Mouse (Mus musculus): ENCODE measurements around the gene Mpg.

Mpg gene

DNA sequence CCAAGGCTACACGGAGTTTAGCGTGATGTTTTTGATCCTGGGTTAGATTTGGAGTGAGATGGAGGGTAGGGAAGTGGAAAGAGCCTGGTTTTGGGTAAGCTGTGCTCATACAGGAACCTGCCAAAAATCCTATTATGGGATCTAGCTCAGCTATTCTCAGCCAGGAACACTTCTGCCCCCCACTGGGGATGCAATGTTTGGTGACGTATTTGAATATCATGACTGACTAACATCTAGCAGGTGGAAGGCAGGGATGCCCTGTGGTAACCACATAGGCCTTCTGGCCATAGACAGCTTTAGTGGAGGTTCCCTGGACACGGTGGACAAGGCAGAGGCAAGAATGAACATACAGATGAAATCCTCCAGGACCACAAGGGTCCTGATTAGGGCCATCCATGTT, 3.9 kb downstream of the Mpg start:
- 39% methylated on average over 4 of the region's 4 CpGs for WGBS

DNA sequence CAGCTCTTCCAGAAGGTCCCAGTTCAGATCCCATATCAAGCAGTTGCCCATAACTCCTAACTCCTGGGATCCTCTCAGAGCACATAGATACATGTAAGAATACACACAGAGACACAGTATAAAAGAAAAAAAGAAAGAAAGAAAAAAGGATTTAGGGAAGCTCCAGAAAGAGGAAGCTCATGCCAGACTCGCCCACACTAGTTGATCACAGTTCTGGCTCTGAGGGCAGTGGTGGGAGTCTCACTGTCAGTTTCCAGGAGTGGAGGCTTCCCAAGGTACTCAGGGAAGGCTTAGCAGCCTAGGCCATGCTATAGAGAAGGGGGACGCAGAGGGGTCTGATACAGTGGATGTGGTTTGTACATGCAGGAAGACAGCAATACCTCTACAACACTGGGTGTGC, 4.8 kb downstream of the Mpg start:
- WGBS, result 62% methylated on average over 2 of the region's 2 CpGs

DNA sequence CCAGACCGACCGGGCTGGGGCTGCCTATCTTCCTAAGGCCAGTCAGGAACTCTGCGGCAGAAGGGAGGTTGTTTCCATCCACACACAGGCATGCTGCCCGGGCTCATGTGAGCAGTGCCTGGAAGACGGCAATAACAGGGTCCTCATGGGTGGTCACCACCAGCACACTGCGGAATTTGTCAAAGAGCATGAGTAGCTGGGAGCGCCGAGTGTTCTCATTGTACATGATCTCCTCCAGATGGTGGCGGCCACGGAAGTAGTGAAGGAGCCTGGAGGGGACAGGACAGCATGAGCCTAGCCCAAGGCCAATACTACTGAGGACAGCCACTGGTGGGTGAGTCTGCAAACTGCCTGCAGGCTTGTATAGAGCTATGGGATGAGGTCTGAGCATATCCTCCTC, 6.5 kb downstream of the Mpg start:
- WGBS, result 76% methylated on average over 10 of the region's 10 CpGs

- WGBS, result 71% methylated on average over 3 of the region's 3 CpGs
Observed at GRCm38 (mm10) chr11:32233895-32234294, 7.6 kb downstream of the Mpg start.

GRCm38 (mm10) chr11:32234816-32235485, 8.6 kb downstream of the Mpg start:
- WGBS, result 73% methylated on average over 6 of the region's 6 CpGs

DNA sequence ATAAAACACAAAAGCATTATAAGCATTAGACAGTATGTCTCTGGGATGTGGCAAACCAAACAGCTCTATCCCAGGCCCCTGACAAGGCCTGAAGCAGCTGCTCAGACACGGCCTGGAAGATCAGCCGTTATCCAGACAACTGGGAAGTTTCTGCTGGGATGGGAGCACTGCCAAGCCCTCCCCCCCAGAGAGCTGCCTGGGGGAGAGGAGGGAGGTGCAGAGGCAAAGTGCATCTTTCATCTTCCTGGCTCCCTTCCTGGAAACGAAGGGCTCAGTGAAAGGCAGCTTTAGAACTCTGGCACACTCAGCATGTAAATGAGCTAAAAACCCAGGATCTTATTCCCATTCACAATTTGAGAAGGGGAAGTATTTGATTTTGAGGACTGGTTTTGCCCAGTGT, 9.3 kb downstream of the Mpg start:
- WGBS, result 11% methylated on average over 3 of the region's 3 CpGs

DNA sequence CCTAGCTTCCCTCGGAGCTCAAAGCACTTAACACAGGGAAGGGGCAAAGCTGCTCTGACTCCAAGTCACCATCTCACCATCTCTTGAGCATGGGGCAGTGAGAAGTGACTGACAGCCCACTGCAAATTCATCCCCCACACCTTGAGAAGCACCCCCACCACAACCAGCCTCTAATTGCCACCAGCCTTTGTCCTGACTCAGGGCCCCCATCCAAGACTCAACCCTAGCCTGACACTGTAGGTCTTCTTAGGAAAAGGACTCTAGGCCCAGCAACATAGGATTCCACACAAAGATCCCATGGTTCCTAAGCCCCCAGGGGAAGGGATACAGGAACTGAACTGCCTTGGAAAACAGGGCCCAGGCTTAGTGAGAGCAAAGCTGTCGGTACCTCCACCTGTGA, 9.8 kb downstream of the Mpg start:
- 50% methylated on average over 2 of the region's 2 CpGs for WGBS

GRCm38 (mm10) chr11:32236712-32237410, 10.6 kb downstream of the Mpg start:
- 50% methylated on average over 9 of the region's 9 CpGs for WGBS

DNA sequence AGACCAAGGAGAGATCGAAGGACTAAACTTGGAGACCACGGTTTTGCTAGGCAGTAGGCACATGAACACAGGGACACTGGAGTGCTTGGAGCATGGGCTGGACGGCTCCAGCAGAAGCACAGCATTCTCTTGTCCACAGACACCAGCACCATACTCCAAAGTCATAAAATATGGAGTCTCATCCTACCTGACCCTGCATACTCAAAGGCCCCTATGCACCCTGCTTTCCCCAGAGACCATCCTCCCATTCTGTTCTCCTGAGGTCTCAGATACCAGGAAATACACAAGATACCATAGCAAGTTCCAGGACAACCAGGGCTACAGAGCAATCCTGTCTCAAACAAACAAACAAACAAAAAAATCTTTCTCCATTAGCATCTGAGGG, 11.1 kb downstream of the Mpg start:
- 71% methylated on average over 3 of the region's 3 CpGs for WGBS

- 12% methylated on average over 5 of the region's 5 CpGs for WGBS
Observed at GRCm38 (mm10) chr11:32238093-32238860, 12.0 kb downstream of the Mpg start.

- WGBS, result 80% methylated on average over 3 of the region's 3 CpGs
Observed at GRCm38 (mm10) chr11:32242209-32242608, 15.9 kb downstream of the Mpg start.

DNA sequence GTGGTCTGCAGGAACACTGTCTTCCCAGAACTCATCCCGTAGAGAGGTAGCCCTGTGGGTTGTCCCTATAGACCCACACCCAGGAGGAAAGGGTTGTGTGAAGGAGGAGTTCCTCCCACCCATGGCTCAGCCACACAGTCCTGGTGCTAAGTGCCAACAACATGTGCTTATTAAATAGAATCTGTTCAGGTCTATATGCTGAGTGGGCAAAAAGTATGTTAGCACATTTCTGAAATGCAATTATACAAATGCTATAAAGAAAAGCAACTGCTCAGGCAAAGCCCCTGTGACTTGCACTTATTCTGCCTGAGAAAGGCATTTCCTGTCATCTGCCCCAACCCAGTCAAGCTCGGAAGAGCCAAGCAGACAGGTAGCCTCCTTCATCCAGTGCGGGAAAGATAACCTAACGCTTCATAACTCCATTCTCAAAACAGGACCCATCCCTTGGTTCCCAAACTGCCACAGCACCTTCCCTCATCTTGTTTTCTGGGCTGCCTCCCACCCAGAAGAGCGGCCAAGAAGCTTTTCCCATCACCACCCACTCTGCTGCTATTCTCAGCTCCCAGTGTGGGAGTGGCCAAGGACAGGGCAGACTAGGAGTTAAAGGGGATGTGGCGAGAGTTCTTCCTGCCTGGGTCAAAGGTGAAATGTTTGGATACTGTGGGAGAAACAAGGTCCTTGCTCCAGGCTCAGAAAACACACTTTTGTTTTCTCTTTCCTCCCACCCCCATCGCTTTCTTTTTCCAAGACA, 17.1 kb downstream of the Mpg start:
- WGBS, result 37% methylated on average over 7 of the region's 7 CpGs

DNA sequence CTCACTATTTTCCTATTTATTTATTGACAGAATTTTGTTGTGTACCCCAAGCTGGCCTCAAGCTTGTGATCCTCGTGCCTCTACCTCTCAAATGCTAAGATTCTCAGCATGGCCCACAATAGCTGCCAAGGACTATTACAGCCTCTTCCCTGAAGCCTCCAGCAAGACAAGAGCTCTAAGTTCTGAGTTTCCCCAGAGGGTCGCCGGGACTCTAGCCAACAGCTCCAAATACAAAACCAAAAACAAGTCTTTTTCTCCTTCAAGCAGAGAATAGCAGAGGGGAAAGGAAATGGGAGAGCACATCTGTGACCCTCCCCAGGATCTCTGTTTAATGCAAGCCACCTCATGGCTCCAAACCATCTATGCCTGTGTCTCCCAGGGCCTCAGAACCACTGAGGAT, 17.8 kb downstream of the Mpg start:
- WGBS, result 25% methylated on average over 3 of the region's 3 CpGs

DNA sequence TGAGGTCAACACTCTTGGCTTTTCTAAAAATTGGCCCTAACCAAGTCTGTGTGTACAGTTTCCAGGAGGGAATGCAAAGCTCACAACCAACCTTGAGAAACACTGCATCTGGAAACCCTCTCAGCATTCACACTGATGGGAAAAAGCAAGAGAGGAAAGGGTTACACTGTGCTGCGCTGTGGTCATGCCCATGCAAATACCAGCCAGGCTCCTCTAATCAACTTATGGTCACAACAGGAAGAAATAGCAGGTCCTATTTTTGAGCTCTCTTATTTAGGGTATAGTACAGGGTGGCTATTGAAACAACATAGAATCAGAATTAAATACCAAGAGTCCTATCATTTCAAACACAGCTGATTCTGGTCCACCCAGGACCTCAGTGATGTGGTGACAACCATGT, 18.3 kb downstream of the Mpg start:
- 76% methylated on average over 1 of the region's 1 CpGs for WGBS

DNA sequence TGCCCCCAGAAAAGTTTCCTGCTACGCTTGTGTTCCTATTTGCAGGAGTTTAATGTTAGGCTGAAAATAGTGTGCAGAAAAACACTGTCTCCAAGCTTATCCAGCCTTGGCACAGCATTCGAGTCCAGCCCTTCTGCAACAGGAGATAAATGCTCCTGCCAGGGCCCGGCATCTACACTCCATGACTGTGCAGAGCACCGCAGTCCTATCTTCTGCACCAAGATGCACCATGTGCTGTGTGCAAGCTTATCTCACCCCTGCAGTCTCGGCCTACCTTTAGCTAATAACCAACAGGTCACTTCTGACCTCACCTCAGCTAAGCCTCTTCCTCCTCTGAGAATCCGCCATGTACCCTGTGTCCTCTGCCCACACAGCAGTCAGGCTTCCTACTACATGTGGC, 19.3 kb downstream of the Mpg start:
- 73% methylated on average over 6 of the region's 6 CpGs for WGBS

DNA sequence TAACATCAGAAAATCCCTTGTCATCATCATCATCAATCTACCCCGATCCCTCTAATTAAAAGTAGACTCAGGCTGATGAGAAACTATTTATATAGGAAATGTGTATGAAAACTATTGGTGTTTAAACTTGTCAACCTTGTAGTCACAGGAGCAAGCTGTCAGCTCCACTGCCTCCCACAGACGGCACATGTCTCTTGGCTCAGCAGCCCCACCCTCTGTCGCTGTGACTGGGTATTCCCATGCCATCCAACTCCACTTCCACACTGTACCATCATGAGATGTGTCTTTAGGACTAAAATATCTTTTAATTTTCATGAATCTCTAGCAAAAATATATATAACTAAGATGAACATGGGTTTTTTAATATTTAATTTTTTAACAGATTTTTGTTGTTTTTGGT, 22.0 kb downstream of the Mpg start:
- 66% methylated on average over 3 of the region's 3 CpGs for WGBS

GRCm38 (mm10) chr11:32250880-32251763, 24.8 kb downstream of the Mpg start:
- WGBS, result 68% methylated on average over 8 of the region's 8 CpGs

DNA sequence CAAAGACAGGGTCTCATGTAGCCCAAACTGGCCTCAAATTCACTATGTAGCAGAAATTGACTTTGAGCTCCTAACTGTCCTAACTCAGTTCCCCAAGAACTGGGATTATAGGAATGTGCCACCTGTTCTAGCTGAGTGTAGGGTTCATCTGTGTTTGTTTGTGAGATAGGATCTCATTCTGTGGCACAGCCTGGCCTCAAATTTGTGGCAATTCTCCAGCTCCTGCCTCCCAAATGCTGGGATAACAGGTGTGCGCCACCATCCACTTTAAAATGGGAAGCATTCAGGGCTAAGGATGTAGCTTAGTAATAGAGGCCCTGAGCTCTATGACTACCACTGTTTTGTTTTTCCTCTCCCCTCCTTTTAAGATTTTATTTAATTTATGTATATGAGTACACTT, 26.8 kb downstream of the Mpg start:
- WGBS, result 100% methylated on average over 1 of the region's 1 CpGs

DNA sequence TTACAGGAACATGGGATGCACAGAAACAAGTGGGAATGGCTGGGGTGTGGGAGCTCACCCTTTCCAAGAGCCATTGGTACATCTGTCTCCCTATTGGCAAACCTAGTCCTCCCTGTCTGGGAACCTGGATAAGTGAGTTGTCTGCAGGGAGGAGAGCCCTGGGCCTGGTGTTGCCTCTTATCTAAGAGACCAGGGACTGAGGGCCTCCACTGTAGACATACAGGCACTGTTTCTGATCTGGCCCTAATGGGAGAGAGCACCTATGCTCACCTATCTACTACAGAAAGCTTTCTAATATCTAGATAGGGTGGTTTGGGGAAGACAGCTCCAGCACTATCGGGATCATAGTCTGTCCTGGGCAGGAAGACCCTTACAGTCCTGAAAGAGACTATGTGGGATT, 29.8 kb downstream of the Mpg start:
- WGBS, result 98% methylated on average over 1 of the region's 1 CpGs

DNA sequence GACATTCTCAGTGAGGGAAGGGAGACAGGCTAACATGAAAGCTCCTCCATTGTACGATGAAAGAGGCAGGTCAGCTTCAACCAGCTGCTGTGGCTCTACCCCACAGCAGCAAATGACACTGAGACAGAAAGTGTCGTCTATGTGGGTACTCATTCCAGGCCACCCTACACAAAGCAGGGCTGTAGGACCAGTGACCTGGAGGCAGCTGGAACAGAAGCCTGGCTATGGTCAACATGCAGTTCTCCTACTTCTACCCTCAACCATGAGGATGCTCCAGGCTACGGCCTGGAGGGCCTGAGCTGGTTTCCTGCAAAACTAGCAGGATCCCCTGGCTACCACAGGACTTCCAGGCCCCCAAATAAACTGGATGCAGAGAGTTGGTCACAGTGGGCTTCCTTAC, 30.3 kb downstream of the Mpg start:
- 91% methylated on average over 3 of the region's 3 CpGs for WGBS
